Mouse (Mus musculus): ENCODE results near the gene Rrn3.
"Not testable (repeated sequence)": the region's sequence is repeated elsewhere in the genome, so short reads cannot be mapped to it uniquely, and the experiment has no call there.

Rrn3 gene

GRCm38 (mm10) chr16:13793441-13793840 is 12.9 kb downstream of the Rrn3 start:
- not testable (repeated sequence) for DNase-seq

DNA sequence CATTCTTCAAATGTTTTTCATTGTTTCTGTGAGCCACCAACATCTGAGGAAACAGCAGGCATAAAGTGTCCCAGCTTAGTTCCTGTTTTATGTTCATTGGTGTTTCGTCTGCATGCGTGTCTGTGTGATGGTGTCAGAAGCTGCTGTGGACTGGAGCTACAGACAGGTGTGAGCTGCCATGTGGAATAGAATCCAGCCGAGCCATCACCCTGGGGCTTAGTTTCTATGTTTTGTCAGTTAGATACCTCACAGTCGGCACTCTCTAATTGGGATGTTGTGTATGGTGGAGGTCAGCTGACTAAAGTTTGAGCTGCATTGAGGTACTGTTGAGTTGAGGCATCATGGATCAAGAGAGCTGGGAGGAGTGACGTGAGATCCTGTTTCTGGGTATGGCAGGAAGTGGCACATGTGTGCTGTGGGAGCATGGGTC is 16.3 kb downstream of the Rrn3 start:
- no peak for DNase-seq

GRCm38 (mm10) chr16:13801231-13801630 is 20.7 kb downstream of the Rrn3 start:
- DNase-seq, result no peak

- no peak for DNase-seq
Observed at GRCm38 (mm10) chr16:13804666-13805065, 24.2 kb downstream of the Rrn3 start.

GRCm38 (mm10) chr16:13807616-13808015 is 27.1 kb downstream of the Rrn3 start:
- no peak for DNase-seq

DNA sequence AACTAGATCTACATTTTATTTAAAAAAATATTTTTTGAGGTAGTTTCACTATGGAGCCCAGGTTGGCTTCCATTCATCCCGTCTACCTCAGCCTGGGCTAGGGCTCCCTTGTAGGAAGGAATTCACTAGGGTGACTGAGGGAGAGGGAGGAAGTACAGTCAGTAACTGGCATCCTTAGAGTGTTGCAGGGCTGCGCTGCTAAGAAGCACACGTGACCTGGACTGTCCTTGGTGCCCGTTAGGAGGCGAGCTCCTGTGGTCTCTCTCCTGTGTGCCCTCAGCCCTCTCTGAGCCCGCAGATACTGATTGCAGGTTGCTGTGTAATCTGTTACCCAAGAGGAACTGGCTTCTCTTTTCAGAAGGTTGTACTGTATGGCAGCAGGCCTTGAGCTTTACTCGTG is 27.9 kb downstream of the Rrn3 start:
- DNase-seq, result no peak

DNA sequence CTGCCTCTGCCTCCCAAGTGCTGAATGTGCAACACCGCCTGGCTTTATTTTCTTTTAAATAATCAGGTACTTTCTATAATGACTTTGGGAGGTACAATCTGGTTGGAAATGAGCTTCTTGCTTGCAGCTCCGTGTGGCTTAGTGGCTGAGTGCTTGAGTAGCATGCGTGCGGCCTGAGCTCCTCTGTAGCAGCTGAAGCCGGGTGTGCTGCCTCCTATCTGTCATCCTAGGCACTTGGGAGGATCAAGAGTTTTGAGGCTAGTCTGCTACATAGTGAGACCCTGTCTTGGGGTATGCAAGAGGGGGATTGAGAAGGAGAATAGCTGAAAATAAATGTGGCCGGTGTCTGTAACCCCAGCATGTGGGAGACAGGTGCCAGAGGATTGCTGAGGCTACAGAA is 31.6 kb downstream of the Rrn3 start:
- DNase-seq, result no peak

DNA sequence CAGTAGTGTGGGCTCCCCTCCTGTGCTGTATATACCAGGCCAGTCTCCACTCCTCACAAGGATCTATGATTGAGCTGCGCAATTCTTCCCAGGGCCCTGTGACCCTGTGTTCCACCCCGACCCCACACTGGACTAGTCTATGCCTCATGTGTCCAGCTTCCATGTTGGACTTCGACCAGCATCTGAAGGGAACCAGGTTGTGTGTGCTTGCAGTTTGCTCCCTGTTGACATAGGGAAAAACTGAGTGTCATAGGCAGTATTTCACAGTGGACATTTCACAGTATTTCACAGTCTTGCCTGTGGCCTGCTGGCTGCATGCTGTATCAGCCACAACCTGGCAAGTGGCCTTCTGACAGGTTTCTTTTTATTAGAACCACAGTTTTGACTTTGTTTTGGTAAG is 32.7 kb downstream of the Rrn3 start:
- DNase-seq, result no peak

DNA sequence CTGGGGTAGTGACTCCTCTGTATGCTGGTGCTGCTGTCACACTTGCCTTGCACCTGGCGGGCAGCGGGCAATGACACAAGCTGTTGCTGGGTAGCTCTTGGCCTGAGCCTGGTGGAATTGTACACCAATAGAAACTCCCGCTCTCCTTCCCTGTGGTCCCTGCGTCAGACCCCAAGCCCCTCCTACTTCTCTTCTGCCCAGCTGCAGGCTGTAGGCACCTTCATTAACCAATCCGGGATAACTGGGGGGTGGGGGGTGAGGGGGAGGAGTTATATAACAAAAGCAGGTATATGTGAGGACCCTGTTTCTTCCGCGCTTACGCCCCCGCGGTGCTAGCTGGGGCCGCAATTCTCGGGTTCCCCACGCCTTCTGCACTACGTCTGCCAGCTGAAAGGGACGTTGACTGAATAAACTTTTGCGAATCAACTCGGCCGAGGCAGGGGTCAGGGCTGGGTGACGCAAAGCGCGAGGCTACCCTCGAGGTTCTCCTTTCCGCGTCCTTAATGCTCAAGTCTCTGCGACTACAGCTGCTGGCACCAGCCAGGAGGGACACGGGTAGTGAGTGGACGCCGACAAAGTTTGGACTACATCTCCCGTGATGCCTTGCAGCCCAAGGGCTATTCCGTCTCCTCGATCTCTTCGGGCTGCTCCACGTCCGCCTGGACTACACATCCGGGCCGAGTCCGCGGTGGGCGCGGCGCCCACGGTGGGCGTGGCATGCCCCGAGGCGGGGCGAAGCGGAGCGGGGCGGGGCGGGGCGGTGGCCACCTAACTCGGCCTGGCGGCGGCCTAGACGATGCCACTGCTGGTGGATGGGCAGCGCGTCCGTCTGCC is 38.3 kb downstream of the Rrn3 start, which contains the start of gene Ntan1:
Ntan1 (plus strand) TSS at position 286 of the 834 bp plus-strand sequence.
- DNase-seq, result peak; percentile 96

- no peak for DNase-seq
Observed at GRCm38 (mm10) chr16:13819394-13819743, 38.9 kb downstream of the Rrn3 start.

DNA sequence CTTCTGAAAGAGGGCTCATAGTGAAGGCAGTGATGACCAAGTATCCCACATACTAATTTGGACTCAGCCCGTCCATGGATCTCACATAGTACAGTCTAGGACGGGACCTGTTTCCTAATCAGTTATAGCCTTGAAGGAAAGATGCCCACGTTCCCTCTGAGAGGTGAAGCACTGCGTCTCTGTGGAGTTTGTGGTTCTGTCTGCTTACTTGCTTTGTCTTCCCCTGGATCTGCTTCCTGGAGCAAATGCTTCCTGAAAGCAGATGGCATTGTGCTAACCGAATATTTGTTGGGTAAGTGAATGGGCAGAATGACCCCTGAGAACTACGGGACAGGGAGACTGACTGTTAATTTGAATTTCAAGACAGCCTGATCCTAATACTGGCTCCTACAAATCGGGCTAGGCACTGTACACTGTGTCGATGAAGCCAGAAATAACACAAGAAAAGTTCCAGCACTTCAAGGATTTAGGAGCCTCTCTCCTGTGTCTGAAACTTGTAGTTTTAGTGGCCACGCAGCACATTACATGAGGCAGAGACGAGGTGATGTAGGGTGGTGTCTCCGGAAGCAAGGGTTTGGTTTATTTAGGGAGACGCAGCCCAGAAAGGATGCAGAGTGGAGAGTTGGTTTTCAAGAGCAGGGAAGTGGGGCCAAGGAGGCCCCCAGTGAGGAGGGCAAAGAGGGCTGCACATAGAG is 39.4 kb downstream of the Rrn3 start:
- DNase-seq, result no peak

GRCm38 (mm10) chr16:13820771-13821170 is 40.3 kb downstream of the Rrn3 start:
- DNase-seq, result no peak

DNA sequence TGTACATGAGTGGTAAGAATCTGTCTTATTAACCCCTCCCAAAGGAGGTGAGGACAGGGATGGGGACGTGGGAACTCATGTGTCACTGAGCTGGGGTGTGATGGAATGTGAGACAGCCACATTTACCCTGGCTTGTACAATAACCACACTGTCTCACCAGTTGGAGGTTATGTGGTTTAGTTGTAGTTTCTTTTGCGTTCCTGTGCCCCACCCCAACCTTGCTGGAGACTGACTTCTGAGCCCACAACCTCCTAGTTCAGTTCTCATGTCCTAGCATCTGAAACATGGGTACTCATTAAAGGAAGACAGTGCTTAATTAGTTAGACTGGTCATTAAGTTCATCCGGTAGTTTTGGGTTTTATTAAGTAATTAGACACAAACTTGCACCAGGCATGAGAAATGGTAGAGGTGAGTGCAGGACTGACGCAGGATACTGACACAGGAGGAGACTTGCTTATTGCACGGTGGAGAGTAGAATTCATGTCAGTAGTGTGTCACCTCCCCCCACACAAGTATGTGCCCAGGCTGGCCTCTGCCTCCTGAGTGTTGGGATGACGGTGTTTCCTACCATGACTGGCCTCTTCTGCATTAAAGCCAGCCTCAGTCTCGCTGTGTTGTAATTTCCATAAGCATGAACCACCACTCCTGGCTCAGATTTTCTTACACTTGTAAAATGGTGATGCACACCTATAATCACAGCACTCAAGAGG is 45.4 kb downstream of the Rrn3 start:
- DNase-seq, result no peak

- no peak for DNase-seq
Observed at GRCm38 (mm10) chr16:13826511-13826910, 46.0 kb downstream of the Rrn3 start.

DNA sequence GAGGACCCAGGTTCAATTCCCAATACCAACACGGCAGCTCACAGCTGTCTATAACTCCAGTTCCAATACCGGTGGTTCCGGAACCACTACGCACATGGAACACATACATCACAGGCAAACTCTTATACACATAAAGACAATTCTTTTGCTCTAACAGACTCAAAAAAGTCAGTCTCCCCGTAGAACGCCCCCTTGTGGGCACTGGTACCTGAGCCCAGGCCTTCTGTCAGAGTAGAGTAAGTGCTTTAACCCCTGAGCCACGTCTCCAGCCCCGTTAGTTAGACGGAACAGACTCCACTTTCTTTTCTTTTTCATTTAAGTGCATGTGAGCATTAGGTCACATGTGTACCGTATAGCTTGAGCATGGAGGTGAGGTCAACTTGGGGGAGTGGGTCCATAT is 49.9 kb downstream of the Rrn3 start:
- DNase-seq, result no peak

GRCm38 (mm10) chr16:13831606-13832005 is 51.1 kb downstream of the Rrn3 start:
- DNase-seq, result no peak

GRCm38 (mm10) chr16:13834382-13834781 is 53.9 kb downstream of the Rrn3 start:
- DNase-seq, result no peak

GRCm38 (mm10) chr16:13840056-13840455 is 59.5 kb downstream of the Rrn3 start:
- DNase-seq, result no peak

- no peak for DNase-seq
Observed at GRCm38 (mm10) chr16:13840956-13841355, 60.4 kb downstream of the Rrn3 start.

GRCm38 (mm10) chr16:13845031-13845430 is 64.5 kb downstream of the Rrn3 start:
- DNase-seq, result no peak

DNA sequence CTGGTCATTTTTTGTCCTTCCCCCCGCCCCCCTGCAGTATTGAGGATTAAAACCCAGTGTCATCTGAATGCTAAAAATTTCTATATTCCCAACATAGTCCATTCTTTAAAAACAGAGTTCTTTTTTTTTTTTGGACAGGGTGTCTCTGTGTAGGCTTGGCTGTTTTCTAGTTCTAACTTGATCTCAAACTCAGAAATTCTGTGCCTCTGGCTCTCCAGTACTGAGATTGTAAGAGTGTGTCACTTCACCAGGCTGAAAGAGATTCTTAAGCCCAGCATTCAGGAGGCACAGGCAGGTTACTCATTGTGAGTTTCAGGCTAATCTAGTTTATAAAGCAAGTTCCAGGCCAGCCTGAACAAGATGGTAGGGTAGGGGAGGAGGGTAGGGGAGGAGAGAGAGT is 66.2 kb downstream of the Rrn3 start:
- no peak for DNase-seq

GRCm38 (mm10) chr16:13848310-13848709 is 67.8 kb downstream of the Rrn3 start:
- no peak for DNase-seq

DNA sequence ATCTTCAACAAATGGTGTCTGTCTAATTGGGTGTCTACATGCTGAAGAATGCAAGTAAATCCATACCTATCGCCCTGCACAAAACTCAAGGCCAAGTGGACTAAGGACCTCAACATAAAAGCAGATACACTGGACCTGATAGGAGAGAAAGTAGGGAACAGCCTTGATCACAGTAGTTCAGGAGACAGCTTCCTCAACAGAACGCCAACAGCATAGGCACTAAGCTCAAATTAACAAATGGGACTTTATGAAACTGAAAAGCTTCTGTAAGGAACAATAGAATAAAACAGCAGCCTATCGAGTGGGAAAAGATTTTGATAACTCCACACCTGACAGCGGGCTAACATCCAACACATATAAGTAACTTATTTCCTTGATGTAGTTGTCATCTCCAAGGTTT is 70.9 kb downstream of the Rrn3 start:
- DNase-seq, result no peak

GRCm38 (mm10) chr16:13853886-13854285 is 73.4 kb downstream of the Rrn3 start:
- no peak for DNase-seq

Measured in right cerebral cortex, postnatal 25 days (tissue).